Mouse (Mus musculus) brain, embryonic 14.5 days (tissue): ENCODE data around the gene Nenf.

ENCODE experiments used
- CTCF ChIP-seq: fragments of 200-500 bp; IDR thresholded peaks from 2 replicates; pipeline ENCODE4 v1.5.1; 2012; ENCODE audit warnings: inconsistent platforms, mild to moderate bottlenecking, moderate library complexity, borderline replicate concordance; ENCODE audit not compliant: insufficient read depth, insufficient read length; ENCODE audit errors: extremely low read depth
- POLR2A ChIP-seq: fragments of 200-500 bp; IDR thresholded peaks from 2 replicates; pipeline ENCODE4 v1.6.1; 2012; ENCODE audit warnings: mild to moderate bottlenecking, inconsistent platforms, borderline replicate concordance; ENCODE audit not compliant: poor library complexity, insufficient read depth, insufficient read length, severe bottlenecking; ENCODE audit errors: extremely low read depth

DNA sequence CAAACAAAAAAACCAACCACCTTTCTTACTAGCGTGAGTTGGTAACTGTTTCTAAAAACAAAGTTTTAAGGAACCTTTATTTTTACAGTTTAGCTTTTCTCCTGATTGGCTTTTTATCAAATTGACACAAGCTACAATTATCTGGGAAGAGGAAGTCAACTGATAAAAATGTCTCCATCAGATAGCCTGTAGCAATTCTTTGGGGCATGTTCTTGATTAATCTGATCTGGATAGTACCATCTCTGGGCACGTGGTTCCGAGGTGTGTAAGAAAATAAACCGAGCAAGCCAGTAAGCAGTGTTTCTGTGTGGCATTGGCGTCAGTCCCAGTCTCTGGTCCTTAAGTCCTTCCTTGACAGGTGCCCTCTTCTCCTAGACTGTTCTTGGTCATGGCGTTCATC is 44.4 kb upstream of the Nenf start:
- TF ChIP-seq CTCF (no peak), POLR2A (no peak)
